Mouse (Mus musculus) skeletal muscle tissue, adult 2 months (tissue): ENCODE results near the gene Ptgfrn.

Source experiments
- DNase-seq: peaks from one replicate; pipeline ENCODE4 v3.0.0-alpha.2; 2012; ENCODE audit warnings: low read depth, low spot score

Gene Ptgfrn

GRCm38 (mm10) chr3:101110043-101110837, at the start of gene Ptgfrn:
Gene Ptgfrn, minus strand, starts transcription at chr3:101110278.
- peak; percentile 30 for DNase-seq

- DNase-seq = no peak
Observed at GRCm38 (mm10) chr3:101159701-101160100, 49.6 kb upstream of the Ptgfrn start.

DNA sequence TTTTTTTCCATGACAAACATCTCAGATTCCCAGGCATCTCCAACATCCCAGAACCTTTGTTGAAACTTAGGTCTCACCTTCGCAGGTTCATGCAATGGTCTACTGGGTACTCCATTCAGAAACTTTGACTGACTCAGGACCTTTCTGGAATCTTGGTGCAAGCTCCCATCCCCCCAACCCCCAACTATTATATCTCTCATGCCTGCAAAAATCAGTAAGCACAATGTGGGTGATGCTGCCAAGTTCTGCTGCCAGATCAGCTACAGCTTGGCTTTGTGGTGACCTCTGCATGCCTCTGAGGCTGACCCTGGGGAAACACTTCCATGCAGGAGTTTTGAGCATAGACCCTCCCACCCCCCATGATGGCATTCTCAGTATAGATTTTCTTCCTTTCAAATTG, 44.0 kb upstream of the Ptgfrn start:
- no peak for DNase-seq

DNA sequence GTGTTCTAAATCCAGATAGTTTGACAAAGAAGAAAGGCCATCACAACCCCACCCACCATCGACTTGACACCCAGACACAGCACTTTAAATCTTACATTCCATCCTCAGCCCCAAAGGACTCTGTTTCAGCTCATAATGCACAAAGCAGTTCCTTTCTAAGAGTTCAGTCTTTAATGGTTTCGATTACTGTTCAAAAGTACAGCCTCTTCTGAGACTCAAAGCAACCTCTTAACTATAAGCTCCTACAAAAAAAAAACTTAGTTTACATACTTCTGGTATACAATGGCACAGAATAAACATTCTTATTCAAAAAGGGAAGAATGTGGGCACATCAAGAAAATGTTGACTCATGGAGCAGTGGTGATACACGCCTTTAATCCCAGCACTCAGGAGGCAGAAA, 43.3 kb upstream of the Ptgfrn start:
- DNase-seq = no peak

DNA sequence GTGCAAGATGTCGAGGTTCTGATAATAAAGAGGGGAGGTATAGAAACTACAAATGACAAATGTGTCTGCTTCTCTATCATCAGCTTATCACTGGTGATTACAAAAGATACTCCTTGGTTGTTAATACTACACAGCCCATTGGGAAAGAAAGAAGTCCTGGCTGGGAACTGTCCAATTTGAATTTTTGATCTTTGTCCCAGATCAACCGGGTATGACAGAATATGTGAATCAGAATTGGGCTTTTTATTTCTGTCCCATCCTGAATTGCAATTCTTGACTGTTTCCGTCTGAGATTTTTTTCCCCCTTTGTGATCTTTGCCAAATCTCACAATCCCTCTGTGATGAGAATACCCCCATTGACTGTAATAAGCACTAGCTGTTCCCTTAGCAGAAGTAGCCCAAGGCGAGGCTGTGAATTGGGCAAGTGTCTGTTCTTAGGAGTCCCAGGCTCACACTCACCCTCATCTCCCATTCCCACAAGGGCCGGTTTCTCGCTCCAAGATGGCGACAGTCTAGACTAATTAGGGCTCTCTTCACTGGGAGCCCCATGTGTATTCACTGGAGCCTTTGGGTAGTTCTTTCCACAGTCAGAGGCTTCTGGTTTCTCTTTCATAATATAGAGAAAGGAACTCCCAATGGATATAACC, 36.2 kb upstream of the Ptgfrn start:
- no peak for DNase-seq

GRCm38 (mm10) chr3:101145292-101146046, 35.4 kb upstream of the Ptgfrn start:
- DNase-seq = peak; percentile 39

GRCm38 (mm10) chr3:101144366-101144948, 34.4 kb upstream of the Ptgfrn start:
- no peak for DNase-seq

DNA sequence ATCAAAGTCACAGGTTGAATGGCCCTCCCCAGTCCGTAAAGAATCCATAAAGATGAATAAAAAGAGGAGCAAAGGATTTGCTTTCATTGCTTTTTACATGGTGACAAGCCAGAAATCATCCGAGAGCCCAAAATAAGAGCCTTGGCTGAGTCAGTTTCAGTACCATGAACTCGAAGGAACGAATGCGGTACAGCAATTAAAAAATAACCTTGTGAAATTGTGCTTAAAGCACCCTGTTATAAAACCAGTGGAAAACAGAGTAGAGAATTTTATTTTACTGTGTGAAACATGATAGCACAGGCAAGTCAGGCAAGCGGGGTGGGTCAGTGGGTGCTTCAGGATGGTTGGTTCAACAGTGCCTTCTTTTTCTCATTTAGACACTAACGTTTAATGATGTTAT, 33.4 kb upstream of the Ptgfrn start:
- DNase-seq = no peak

DNA sequence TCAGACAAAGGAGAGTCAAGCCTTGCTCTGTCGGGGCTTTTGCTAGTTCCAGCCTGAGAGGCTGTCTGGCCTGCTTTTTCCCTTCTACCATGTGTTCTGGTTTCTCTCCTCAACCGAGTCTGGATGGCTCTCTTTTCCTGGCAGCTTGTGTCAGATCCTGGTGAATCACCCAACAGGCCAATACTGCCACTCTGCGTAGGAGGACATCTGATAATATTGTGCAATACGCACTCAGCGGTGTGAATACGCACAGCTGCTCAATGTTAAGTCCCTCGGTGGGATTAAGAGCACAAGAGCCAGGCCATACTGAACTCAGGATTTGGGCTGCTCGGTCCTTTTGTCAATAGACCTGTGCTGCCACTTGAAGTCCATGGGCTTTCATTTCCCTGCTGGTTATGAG, 31.8 kb upstream of the Ptgfrn start:
- DNase-seq = peak; percentile 62

GRCm38 (mm10) chr3:101139958-101140357, 29.9 kb upstream of the Ptgfrn start:
- DNase-seq = no peak

GRCm38 (mm10) chr3:101136483-101136882, 26.4 kb upstream of the Ptgfrn start:
- DNase-seq = no peak

- no peak for DNase-seq
Observed at GRCm38 (mm10) chr3:101134861-101135260, 24.8 kb upstream of the Ptgfrn start.

DNA sequence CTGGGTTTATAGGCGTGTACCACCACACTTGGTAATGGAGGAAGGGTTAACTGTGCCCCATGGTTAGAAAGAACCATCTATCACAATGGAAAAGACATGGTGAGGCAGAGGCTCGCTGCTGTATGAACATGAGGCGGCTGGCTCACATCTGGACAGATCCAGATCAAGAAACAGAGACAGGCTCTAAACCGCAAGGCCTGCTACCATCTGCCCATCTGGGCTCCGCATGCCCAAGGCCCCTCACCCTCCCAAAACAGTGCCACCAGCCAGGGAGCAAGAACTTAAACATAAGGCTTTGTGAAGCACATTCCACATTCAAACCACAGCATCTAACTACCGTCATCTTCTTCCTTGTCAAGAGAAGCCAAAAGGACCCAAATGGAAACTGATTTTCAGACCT, 22.9 kb upstream of the Ptgfrn start:
- no peak for DNase-seq

- DNase-seq = no peak
Observed at GRCm38 (mm10) chr3:101131772-101132171, 21.7 kb upstream of the Ptgfrn start.

GRCm38 (mm10) chr3:101130526-101130925, 20.4 kb upstream of the Ptgfrn start:
- peak; percentile 68 for DNase-seq

- DNase-seq = no peak
Observed at GRCm38 (mm10) chr3:101129620-101130019, 19.5 kb upstream of the Ptgfrn start.

- no peak for DNase-seq
Observed at GRCm38 (mm10) chr3:101129090-101129489, 19.0 kb upstream of the Ptgfrn start.

DNA sequence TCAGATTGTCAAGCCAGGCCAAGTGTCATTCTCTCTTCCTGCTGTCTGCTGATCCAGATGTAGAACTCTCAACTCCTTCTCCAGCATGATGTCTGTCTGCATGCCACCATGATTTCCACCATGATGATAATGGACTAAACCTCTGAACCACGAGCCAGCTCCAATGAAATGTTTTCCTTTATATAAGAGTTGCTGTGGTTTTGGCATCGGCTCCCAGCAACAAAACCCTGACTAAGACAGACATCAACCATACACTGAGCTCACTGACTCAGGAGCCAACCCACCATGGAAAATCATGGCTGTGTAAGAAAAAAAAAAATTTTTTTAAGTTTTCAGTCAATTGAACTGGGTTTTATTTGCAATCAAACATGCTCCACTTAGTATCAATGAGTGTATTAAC, 17.7 kb upstream of the Ptgfrn start:
- DNase-seq = no peak

DNA sequence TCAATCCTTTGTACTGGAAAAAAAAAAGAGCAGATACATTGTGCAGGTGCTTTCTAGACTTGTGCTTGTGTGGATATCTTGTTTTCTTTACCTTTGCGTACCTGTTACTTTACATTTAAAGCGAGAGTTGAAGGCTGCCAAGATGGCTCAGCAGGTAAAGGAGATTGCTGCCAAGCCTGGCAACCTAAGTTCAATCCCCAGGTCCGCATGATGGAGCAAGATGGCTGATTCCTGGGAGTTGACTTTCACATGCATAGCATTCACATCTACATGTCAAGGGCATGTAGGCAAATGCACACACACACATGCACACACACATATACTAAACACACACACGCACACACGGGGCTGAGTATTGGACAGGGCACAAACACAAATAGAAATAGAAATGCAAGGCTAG, 14.6 kb upstream of the Ptgfrn start:
- DNase-seq = no peak

DNA sequence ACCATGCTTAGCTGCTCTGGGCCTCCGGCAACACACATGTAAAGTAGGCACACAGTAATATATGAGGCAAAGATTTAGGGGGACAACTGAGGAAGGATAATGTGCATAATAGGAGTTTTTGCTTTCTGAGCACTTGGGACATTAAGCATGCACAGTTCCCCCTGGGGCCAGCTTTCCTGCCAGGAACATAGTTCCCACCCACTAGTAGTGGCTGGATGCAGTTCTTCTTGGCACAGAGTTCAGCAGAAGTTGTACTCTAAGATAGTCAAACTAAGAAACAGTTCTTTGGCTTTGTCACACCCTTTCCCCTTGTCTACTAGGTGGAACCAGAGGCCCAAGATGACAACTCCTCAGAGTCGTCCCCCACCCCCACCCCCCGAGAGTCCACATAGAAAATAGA, 12.4 kb upstream of the Ptgfrn start:
- peak; percentile 50 for DNase-seq

DNA sequence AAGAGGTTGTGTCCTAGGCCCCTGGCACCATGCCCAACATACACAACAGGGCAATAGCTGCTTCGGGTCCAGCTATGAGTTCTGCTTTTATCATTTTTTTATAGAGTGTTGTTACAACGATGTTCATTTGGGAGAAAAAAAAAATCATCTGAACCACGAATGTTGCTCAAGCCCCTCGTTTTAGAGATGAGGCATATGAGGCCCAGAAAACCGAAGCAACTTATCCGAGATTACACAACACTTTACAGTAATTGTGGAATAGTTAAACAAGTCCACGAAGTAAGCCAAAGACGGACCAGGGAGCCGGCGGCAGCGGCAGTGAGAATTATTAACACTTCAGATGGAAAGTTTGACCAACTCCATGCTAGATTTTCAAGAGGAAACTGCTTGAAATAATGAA, 7.7 kb upstream of the Ptgfrn start:
- DNase-seq = no peak

GRCm38 (mm10) chr3:101117386-101117749, 7.3 kb upstream of the Ptgfrn start:
- no peak for DNase-seq
